Mouse (Mus musculus) heart, adult 11 months (tissue): ENCODE data around the gene Olfr1432.
"Not testable (repeated sequence)": the region's sequence is repeated elsewhere in the genome, so short reads cannot be mapped to it uniquely, and the experiment has no call there.

Experiments used
- DNase-seq: peaks from one replicate; pipeline ENCODE4 v3.0.0; 2022

Gene Olfr1432

DNA sequence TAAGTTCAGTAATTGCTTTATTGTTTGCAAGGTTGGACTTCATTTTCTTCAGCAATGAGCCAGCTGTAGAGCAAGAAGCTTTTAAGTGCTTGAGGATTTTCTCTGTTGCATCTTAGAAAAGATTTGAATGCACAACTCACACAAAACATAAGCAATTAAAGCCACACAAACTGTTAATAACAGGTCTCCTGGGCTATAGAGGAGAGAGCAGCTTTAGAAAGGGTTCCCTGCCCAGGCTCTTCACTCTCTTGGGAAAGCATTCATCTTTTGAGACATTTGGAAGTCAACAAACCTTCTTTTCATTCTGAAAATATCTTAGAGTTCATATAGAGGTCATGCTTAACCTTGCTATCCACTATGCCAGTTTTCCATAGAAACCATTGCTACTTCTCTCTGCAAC lies at the start of gene Olfr1432:
TSS of gene Olfr1432 (minus strand) at position 101 of the 400 bp plus-strand sequence.
- DNase-seq = not testable (repeated sequence)

- no peak for DNase-seq
Observed at GRCm38 (mm10) chr19:12279554-12279953, 47.2 kb upstream of the Olfr1432 start, which contains the start of gene Olfr1434. Gene Olfr1434, plus strand, starts transcription at chr19:12279854.

GRCm38 (mm10) chr19:12260732-12261131 lies 28.3 kb upstream of the Olfr1432 start, which contains the start of gene Olfr235:
Gene Olfr235, plus strand, starts transcription at chr19:12261032.
- DNase-seq = no peak

DNA sequence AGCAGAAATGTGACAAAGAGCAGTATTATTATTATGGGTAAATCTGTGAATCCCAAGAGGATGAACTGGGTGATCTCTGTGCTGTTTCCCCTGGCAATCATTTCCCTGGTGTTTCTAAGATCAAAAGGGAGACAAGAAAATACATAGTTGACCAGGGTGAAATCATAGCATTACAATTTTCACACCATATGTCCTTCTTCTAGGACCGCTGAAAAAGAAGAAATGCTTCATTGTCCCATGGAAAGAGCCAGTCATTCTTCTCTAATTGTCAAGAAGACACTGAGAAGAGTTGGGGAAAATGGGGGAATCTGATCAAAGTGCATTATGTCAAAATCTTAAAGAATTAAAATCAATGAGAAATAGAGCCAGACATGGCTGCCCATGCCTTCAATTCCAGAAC lies 9.2 kb upstream of the Olfr1432 start, which contains the start of gene Olfr262:
TSS of gene Olfr262 (minus strand) at position 101 of the 400 bp plus-strand sequence.
- DNase-seq = no peak

GRCm38 (mm10) chr19:12200334-12200733 lies 32.1 kb downstream of the Olfr1432 start, which contains the start of gene Olfr1431:
Gene Olfr1431, plus strand, starts transcription at chr19:12200634.
- DNase-seq = no peak

GRCm38 (mm10) chr19:12199076-12199475 lies 33.3 kb downstream of the Olfr1432 start:
- not testable (repeated sequence) for DNase-seq
